Mouse (Mus musculus) olfactory bulb, adult 2 months (tissue): ENCODE results near the gene Nanp. TPM values are rescaled to one million over a fixed set of nuclear protein-coding genes. Genes with fewer than 3 reads are reported as not detected.

Source experiments
- H3K27ac ChIP-seq: fragments of 200-500 bp; 2 replicates; pipeline ENCODE4 v1.5.1; 2012; ENCODE audit warnings: low read depth, low read length; ENCODE audit not compliant: insufficient read depth
- H3K4me1 ChIP-seq: fragments of 200-500 bp; 2 replicates; pipeline ENCODE4 v1.6.1; 2012; ENCODE audit warnings: low read length; ENCODE audit not compliant: control insufficient read depth, insufficient read depth
- H3K4me3 ChIP-seq: fragments of 200-500 bp; 2 replicates; pipeline ENCODE4 v1.5.1; 2012; ENCODE audit warnings: mild to moderate bottlenecking, low read depth, low read length, moderate library complexity; ENCODE audit not compliant: insufficient read depth
- CTCF ChIP-seq: fragments of 200-500 bp; IDR thresholded peaks from 2 replicates; pipeline ENCODE4 v1.5.1; 2012; ENCODE audit warnings: low read depth, mild to moderate bottlenecking, low read length, moderate library complexity; ENCODE audit not compliant: insufficient read depth
- POLR2A ChIP-seq: fragments of 200-500 bp; IDR thresholded peaks from 2 replicates; pipeline ENCODE4 v1.6.1; 2012; ENCODE audit warnings: mild to moderate bottlenecking, low read depth, low read length, moderate library complexity; ENCODE audit not compliant: insufficient read depth
- WGBS: fragments of 180-500 bp; shearing (Covaris S2); methylation state at CpG from one replicate; pipeline ENCODE4 v1.1.7; 2018; 5-methylcytosine and 5-hydroxymethylcytosine counted together
- polyA plus RNA-seq: library from polyadenylated mRNA; stranded (reverse); fragments of >200 nt; gene quantifications from 2 replicates; pipeline ENCODE4 v1.2.4, GENCODE M21; 2012; ENCODE audit warnings: low replicate concordance; ENCODE audit not compliant: missing spikeins, insufficient read depth, insufficient read length

The Nanp gene
- polyA plus RNA-seq, 1 experiment, result not detected

DNA sequence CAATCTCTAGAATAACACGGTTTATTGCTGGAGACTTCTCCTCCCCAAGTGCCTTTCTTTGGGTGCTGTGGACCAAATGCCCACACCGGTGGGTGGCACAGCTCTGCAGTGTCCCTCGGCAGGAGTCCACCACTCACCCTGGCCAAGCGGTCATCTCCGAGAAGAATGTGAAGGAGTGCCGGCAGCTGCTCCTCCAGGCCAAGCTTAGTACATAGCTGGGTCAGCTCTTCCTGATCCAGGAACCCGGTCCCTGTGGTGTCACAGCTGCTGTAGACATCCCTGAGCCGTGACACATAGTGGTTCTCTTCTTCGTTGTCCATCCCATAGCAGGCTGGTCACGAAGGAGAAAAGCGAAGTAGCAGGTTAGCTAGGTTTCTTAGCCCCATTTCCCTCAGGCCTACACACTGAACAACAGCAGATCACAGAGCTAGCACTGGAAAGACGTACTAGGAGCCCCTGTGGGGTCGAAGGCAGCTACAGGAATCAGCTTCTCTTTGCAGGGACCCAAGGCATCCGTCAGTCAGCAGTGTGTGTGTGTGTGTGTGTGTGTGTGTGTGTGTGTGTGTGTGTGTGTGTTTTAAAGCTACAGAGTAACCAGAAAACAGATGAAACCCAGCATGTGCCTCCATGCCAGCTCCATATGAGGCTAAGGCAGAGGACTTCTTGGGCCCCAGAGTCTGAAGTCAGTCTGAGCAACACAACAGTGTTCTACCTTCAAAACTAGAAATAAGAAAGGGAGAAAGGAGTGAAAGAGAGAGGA is 59.2 kb downstream of the Nanp start:
- Histone ChIP-seq H3K27ac (no peak overlapping the region), H3K4me3 (no peak overlapping the region), H3K4me1 (no peaks in the 10 kb centered on the region)
- TF ChIP-seq POLR2A (no peak), CTCF (no peak)
- 90% methylated on average over 14 of the region's 14 CpGs for WGBS

Other genes with a start within 250 kb of the Nanp start
- not detected in 2 replicates for gene Abhd12, start 134.7 kb downstream of the Nanp start, polyA plus RNA-seq
- not detected in 2 replicates for gene Gins1, start 134.0 kb downstream of the Nanp start, polyA plus RNA-seq
- gene Ninl, start within 50 bp of the Nanp start, polyA plus RNA-seq, result not detected in 2 replicates
- gene Gm14151, start 53.0 kb upstream of the Nanp start, polyA plus RNA-seq, result not detected in 2 replicates
- not detected in 2 replicates for gene Gm14147, start 58.8 kb upstream of the Nanp start, polyA plus RNA-seq